19 mouse cellular contexts compared by ENCODE assay signal in genomic region chr9:76659798-76660197, GRCm38 (mm10).
DNase-seq lines count a peak whose midpoint lies in the region; ATAC-seq and TF ChIP-seq lines count a peak whose summit lies in the region.
"Had no signal": no experiment of that assay in that cellular context is flagged by ENCODE, and none has a peak within 500 bp of the region (broad histone marks: within the 10 kb centered on the region; RNA-seq: fewer than 3 reads in every experiment).

No protein-coding gene starts in this region.

- no peak overlapping the region for H3K27ac ChIP-seq in embryonic facial prominence, embryonic 14.5 days (replicated peaks; ENCODE audit: low read depth, low read length)
- no peak overlapping the region for H3K27ac ChIP-seq in intestine, postnatal 0 days (ENCODE audit: low read depth, low read length)
- H3K27ac ChIP-seq in gastrocnemius, adult 2 months, result no peak overlapping the region
- H3K27ac ChIP-seq: embryonic facial prominence, embryonic 13.5 days; hindbrain, embryonic 12.5 days had no signal

- peak; percentile 53; the same call in 1 of the 2 replicates for ATAC-seq in embryonic facial prominence, embryonic 14.5 days (ENCODE audit: low read depth)
- peak; percentile 78 for ATAC-seq in intestine, postnatal 0 days
- ATAC-seq: inflammation-experienced regulatory T-cells, adult 6 months had no signal

- 17% methylated on average over 3 of the region's 3 CpGs for WGBS in embryonic facial prominence, embryonic 14.5 days
- 28% methylated on average over 3 of the region's 3 CpGs for WGBS in intestine, postnatal 0 days

- H3K9me3 ChIP-seq in embryonic facial prominence, embryonic 14.5 days (ENCODE audit: control insufficient read depth, low read length), result no peaks in the 10 kb centered on the region
- no peaks in the 10 kb centered on the region for H3K9me3 ChIP-seq in intestine, postnatal 0 days (ENCODE audit: control insufficient read depth)
- H3K9me3 ChIP-seq: embryonic facial prominence, embryonic 13.5 days; heart, embryonic 12.5 days; hindbrain, embryonic 12.5 days had no signal

- no peaks in the 10 kb centered on the region for H3K4me1 ChIP-seq in embryonic facial prominence, embryonic 14.5 days (ENCODE audit: control insufficient read depth, insufficient read depth, low read length)
- no peaks in the 10 kb centered on the region for H3K4me1 ChIP-seq in intestine, postnatal 0 days (replicated peaks; ENCODE audit: control insufficient read depth, insufficient read depth, low read length)
- H3K4me1 ChIP-seq: embryonic facial prominence, embryonic 13.5 days; heart, embryonic 12.5 days; hindbrain, embryonic 12.5 days had no signal

- intact Hi-C loops in gastrocnemius, adult 2 months (cut with DNase I), result no loop called here

- H3K27me3 ChIP-seq in embryonic facial prominence, embryonic 14.5 days (replicated peaks; ENCODE audit: control insufficient read depth, insufficient read depth, low read length), result no peaks in the 10 kb centered on the region
- no peaks in the 10 kb centered on the region for H3K27me3 ChIP-seq in intestine, postnatal 0 days (replicated peaks; ENCODE audit: control insufficient read depth, insufficient read depth, low read length)
- H3K27me3 ChIP-seq: embryonic facial prominence, embryonic 13.5 days; heart, embryonic 12.5 days; hindbrain, embryonic 12.5 days had no signal

- no peaks in the 10 kb centered on the region for H3K36me3 ChIP-seq in embryonic facial prominence, embryonic 14.5 days (ENCODE audit: control insufficient read depth, insufficient read depth, low read length)
- H3K36me3 ChIP-seq in intestine, postnatal 0 days (ENCODE audit: control insufficient read depth, insufficient read depth), result no peaks in the 10 kb centered on the region
- H3K36me3 ChIP-seq: embryonic facial prominence, embryonic 13.5 days; heart, embryonic 12.5 days; hindbrain, embryonic 12.5 days had no signal

- no peak overlapping the region for H3K4me2 ChIP-seq in embryonic facial prominence, embryonic 14.5 days (ENCODE audit: low read depth, low read length)
- H3K4me2 ChIP-seq in intestine, postnatal 0 days (replicated peaks; ENCODE audit: low read depth), result no peak overlapping the region
- H3K4me2 ChIP-seq: embryonic facial prominence, embryonic 13.5 days; heart, embryonic 12.5 days; hindbrain, embryonic 12.5 days had no signal

- no peak for TF ChIP-seq CTCF in brain, embryonic 14.5 days (IDR thresholded peaks at IDR 0.05; ENCODE audit: borderline replicate concordance, extremely low read depth, insufficient read depth, insufficient read length)
- no peak for TF ChIP-seq CTCF in intestine, postnatal 0 days (IDR thresholded peaks at IDR 0.05; ENCODE audit: low read depth)
- no peak for TF ChIP-seq CTCF in gastrocnemius, adult 2 months (IDR thresholded peaks at IDR 0.05)

- no peak overlapping the region for H3K9ac ChIP-seq in embryonic facial prominence, embryonic 14.5 days (ENCODE audit: low read depth, low read length)
- no peak overlapping the region for H3K9ac ChIP-seq in intestine, postnatal 0 days (ENCODE audit: low read depth, low read length)
- H3K9ac ChIP-seq: embryonic facial prominence, embryonic 13.5 days; heart, embryonic 12.5 days; hindbrain, embryonic 12.5 days had no signal

- no peak for TF ChIP-seq POLR2A in brain, embryonic 14.5 days (IDR thresholded peaks at IDR 0.05; ENCODE audit: borderline replicate concordance, extremely low read depth, insufficient read depth, insufficient read length, poor library complexity, severe bottlenecking)

- peak; percentile 13 for DNase-seq in Muller cell, postnatal 12 days (ENCODE audit: inconsistent ontology term)
- peak; percentile 33 for DNase-seq in brain, embryonic 14.5 days (ENCODE audit: low read depth)
- peak; percentile 50 for DNase-seq in embryonic facial prominence, embryonic 14.5 days (ENCODE audit: low spot score)
- DNase-seq in spleen, adult 12 weeks (ENCODE audit: low spot score), result no peak
- DNase-seq in urinary bladder, postnatal 25 days (ENCODE audit: low spot score), result no peak
- DNase-seq in left cerebral cortex, adult 11 months (ENCODE audit: low spot score), result no peak
- no peak for DNase-seq in gastrocnemius, adult 2 months
- DNase-seq: cerebellum, postnatal 14 days; heart, postnatal 14 days; lung, adult 18-20 months; lung, postnatal 36 days; right cerebral cortex, adult 18-20 months; spleen, adult 18-20 months; thymus, postnatal 25 days had no signal

- no peak overlapping the region for H3K4me3 ChIP-seq in embryonic facial prominence, embryonic 14.5 days (ENCODE audit: low read depth, low read length)
- H3K4me3 ChIP-seq in intestine, postnatal 0 days (ENCODE audit: low read depth, low read length), result no peak overlapping the region
- H3K4me3 ChIP-seq in gastrocnemius, adult 2 months, result no peak overlapping the region
- H3K4me3 ChIP-seq: embryonic facial prominence, embryonic 13.5 days; heart, embryonic 12.5 days; hindbrain, embryonic 12.5 days had no signal

Comparison
In these comparisons a context has a peak if more than half of its experiments do, and no peak if none do; other contexts are left out.
1. DNase-seq: peak in Muller cell, postnatal 12 days (single experiment), brain, embryonic 14.5 days (single experiment) and embryonic facial prominence, embryonic 14.5 days (single experiment); none in spleen, adult 12 weeks (single experiment), urinary bladder, postnatal 25 days (single experiment), left cerebral cortex, adult 11 months (single experiment) and gastrocnemius, adult 2 months (single experiment).